Mouse (Mus musculus): ENCODE measurements around the gene Sult2b1.
A peak's percentile ranks its signal among the peaks of the same experiment; 100 is the strongest.

The Sult2b1 gene

GRCm38 (mm10) chr7:45784524-45785372 lies at the start of gene Sult2b1:
Sult2b1 (minus strand) TSS chr7:45784669.
- DNase-seq (ENCODE audit: low spot score), result no peak

GRCm38 (mm10) chr7:45833924-45834323 lies 49.5 kb upstream of the Sult2b1 start:
- DNase-seq (ENCODE audit: low spot score), result no peak

- no peak for DNase-seq (ENCODE audit: low spot score)
Observed at GRCm38 (mm10) chr7:45833148-45833790, 48.8 kb upstream of the Sult2b1 start.

GRCm38 (mm10) chr7:45832428-45832827 lies 48.0 kb upstream of the Sult2b1 start:
- DNase-seq (ENCODE audit: low spot score), result no peak

- no peak for DNase-seq (ENCODE audit: low spot score)
Observed at GRCm38 (mm10) chr7:45831128-45831525, 46.7 kb upstream of the Sult2b1 start.

- peak; percentile 79 for DNase-seq (ENCODE audit: low spot score)
Observed at GRCm38 (mm10) chr7:45830427-45831127, 46.1 kb upstream of the Sult2b1 start, which contains the start of gene Grwd1. Grwd1 (minus strand) TSS chr7:45830944.

- no peak for DNase-seq (ENCODE audit: low spot score)
Observed at GRCm38 (mm10) chr7:45826631-45827030, 42.2 kb upstream of the Sult2b1 start.

GRCm38 (mm10) chr7:45824598-45824997 lies 40.1 kb upstream of the Sult2b1 start, which contains the start of gene Kcnj14:
Kcnj14 (minus strand) TSS chr7:45824782.
- DNase-seq (ENCODE audit: low spot score), result no peak

- DNase-seq (ENCODE audit: low spot score), result no peak
Observed at GRCm38 (mm10) chr7:45820913-45821312, 36.4 kb upstream of the Sult2b1 start.

GRCm38 (mm10) chr7:45819843-45820242 lies 35.4 kb upstream of the Sult2b1 start:
- DNase-seq (ENCODE audit: low spot score), result no peak

GRCm38 (mm10) chr7:45815984-45816351 lies 31.5 kb upstream of the Sult2b1 start:
- DNase-seq (ENCODE audit: low spot score), result no peak

- no peak for DNase-seq (ENCODE audit: low spot score)
Observed at GRCm38 (mm10) chr7:45815323-45815983, 31.0 kb upstream of the Sult2b1 start.

GRCm38 (mm10) chr7:45814841-45815240 lies 30.4 kb upstream of the Sult2b1 start:
- no peak for DNase-seq (ENCODE audit: low spot score)

- DNase-seq (ENCODE audit: low spot score), result peak; percentile 100
Observed at GRCm38 (mm10) chr7:45813787-45814779, 29.6 kb upstream of the Sult2b1 start, which contains the start of gene Cyth2. Cyth2 (minus strand) TSS chr7:45814581.

GRCm38 (mm10) chr7:45812921-45813320 lies 28.5 kb upstream of the Sult2b1 start:
- DNase-seq (ENCODE audit: low spot score), result no peak

GRCm38 (mm10) chr7:45809276-45810075 lies 25.0 kb upstream of the Sult2b1 start:
- DNase-seq (ENCODE audit: low spot score), result no peak

- no peak for DNase-seq (ENCODE audit: low spot score)
Observed at GRCm38 (mm10) chr7:45808471-45808870, 24.0 kb upstream of the Sult2b1 start.

GRCm38 (mm10) chr7:45805941-45806340 lies 21.5 kb upstream of the Sult2b1 start:
- no peak for DNase-seq (ENCODE audit: low spot score)

GRCm38 (mm10) chr7:45802551-45802950 lies 18.1 kb upstream of the Sult2b1 start:
- no peak for DNase-seq (ENCODE audit: low spot score)

GRCm38 (mm10) chr7:45801348-45801747 lies 16.9 kb upstream of the Sult2b1 start:
- peak; percentile 90 for DNase-seq (ENCODE audit: low spot score)
